Mouse (Mus musculus) erythroblast, embryonic 14.5 days (primary cell): Measurements from ENCODE around the gene Pabpc1l.

ENCODE experiments used
- GATA1 ChIP-seq: IDR thresholded peaks from 2 replicates; pipeline ENCODE4 v1.6.1; 2012; ENCODE audit warnings: low read length, inconsistent platforms, mixed read lengths
- TAL1 ChIP-seq: IDR thresholded peaks from 3 replicates; pipeline ENCODE4 v1.6.1; 2012; ENCODE audit warnings: low read length, inconsistent platforms, mixed read lengths

DNA sequence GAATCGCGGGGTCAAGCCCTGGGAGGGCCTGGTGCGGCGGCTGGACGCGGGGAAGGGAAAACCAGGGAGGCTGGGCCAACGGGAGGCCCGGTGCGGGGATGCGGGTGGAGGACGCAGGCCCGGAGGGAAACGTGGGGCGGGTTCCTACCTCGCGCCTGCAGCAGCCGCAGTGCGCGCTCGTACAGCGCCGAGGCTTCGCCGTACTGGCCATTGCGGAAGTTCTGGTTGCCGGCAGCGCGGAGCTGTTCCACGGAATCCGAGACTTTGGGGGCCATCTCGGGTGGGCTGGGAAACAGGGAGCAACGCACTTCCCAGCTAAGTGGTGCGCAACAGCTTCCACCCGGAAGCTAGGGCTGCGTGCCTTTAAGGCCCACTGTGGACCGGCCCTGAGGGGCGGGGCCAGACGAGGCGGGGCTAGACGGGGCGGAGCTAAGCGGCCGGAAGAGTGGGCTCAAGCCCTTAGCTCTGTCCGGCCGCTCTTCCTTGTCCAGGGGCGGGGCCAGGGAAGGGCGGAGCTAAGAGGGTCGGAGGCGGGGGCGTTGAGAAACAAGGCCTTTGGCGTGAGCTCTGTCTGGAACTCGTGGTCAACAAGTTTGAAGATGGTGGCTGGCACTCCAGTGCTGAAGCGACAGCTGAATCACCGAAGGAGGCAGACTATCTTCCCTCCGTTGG is 45.7 kb downstream of the Pabpc1l start, which contains the start of gene Tomm34:
- no peak for TF ChIP-seq TAL1
- TF ChIP-seq GATA1: no peak
